ENCODE assay signal across 12 mouse cellular contexts in the genomic region with DNA sequence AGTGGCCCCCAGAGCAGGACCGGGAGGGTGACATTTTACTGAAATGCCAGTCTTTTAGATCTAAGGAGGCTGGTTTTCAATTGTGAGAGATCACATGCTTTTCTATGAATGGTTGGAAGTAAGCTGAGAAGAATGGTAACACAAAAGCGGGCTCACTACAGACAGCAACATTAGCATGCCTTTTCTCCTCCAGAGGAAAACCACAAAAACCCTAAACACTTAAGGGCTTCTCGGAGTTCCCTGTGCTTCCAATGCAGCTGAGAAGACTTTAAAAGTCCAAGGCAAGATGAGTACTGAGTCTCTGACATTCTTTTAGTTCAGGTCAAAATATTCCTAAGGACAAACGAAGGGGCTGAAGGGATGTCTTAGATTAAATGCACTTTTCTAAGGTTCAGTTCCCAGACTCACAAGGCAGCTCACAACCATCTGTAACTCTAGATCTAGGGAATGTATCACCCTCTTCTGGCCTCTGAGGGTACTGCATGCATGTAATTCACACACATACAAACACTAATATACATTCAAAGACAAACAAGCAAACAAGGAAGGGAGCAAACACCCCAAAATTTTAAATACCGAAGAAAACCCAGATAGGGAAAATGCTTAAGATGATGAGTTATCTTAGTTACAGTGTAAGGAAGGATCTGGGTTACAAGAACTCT. TPM values are rescaled to one million over a fixed set of nuclear protein-coding genes. Genes with fewer than 3 reads are reported as not detected.
DNase-seq lines count a peak whose midpoint lies in the region; ATAC-seq and TF ChIP-seq lines count a peak whose summit lies in the region.
"Had no signal": no experiment of that assay in that cellular context is flagged by ENCODE, and none has a peak within 500 bp of the region (broad histone marks: within the 10 kb centered on the region; RNA-seq: fewer than 3 reads in every experiment).

No protein-coding gene starts in this region.

- peak; percentile 65 for TF ChIP-seq CTCF in lung, postnatal 0 days (IDR thresholded peaks at IDR 0.05)
- peak; percentile 11; the same call in 1 of the 2 replicates for TF ChIP-seq CTCF in cortical plate, adult 2 months (IDR thresholded peaks at IDR 0.05; ENCODE audit: extremely low read depth, insufficient read depth, low read length)

- TF ChIP-seq POLR2A in cortical plate, adult 2 months (IDR thresholded peaks at IDR 0.05; ENCODE audit: extremely low read depth, insufficient read depth, low read length): no peak

- no peak for ATAC-seq in forebrain, embryonic 12.5 days (ENCODE audit: low FRiP score)
- no peak for ATAC-seq in forebrain, embryonic 16.5 days
- no peak for ATAC-seq in lung, postnatal 0 days
- no peak for ATAC-seq in cerebellum, adult (ENCODE audit: insufficient number of reproducible peaks, low FRiP score, low TSS enrichment)
- ATAC-seq: forebrain, embryonic 15.5 days had no signal

- no peak overlapping the region for H3K9ac ChIP-seq in forebrain, embryonic 12.5 days
- no peak overlapping the region for H3K9ac ChIP-seq in forebrain, embryonic 16.5 days (replicated peaks; ENCODE audit: low read depth, low read length)
- H3K9ac ChIP-seq in lung, postnatal 0 days (replicated peaks; ENCODE audit: low read depth): no peak overlapping the region
- H3K9ac ChIP-seq: forebrain, embryonic 15.5 days; lung, embryonic 15.5 days had no signal

- H3K4me2 ChIP-seq in forebrain, embryonic 12.5 days: no peak overlapping the region
- H3K4me2 ChIP-seq in forebrain, embryonic 16.5 days (ENCODE audit: low read length): no peak overlapping the region
- no peak overlapping the region for H3K4me2 ChIP-seq in lung, postnatal 0 days (replicated peaks; ENCODE audit: low read depth, low read length)
- H3K4me2 ChIP-seq: forebrain, embryonic 15.5 days; lung, embryonic 15.5 days had no signal

- TF ChIP-seq EP300 in lung, postnatal 0 days (IDR thresholded peaks at IDR 0.05): no peak

- H3K4me1 ChIP-seq in forebrain, embryonic 12.5 days: peaks cover 4% of the 10 kb centered on the region
- no peaks in the 10 kb centered on the region for H3K4me1 ChIP-seq in forebrain, embryonic 16.5 days (replicated peaks; ENCODE audit: control insufficient read depth, insufficient read depth, low read length)
- no peaks in the 10 kb centered on the region for H3K4me1 ChIP-seq in lung, postnatal 0 days (ENCODE audit: insufficient read depth, low read depth, low read length)
- H3K4me1 ChIP-seq in cortical plate, adult 2 months (ENCODE audit: control insufficient read depth, insufficient read depth, low read length): peaks cover 2% of the 10 kb centered on the region
- H3K4me1 ChIP-seq: forebrain, embryonic 15.5 days; lung, embryonic 15.5 days had no signal

- H3K36me3 ChIP-seq in forebrain, embryonic 12.5 days (replicated peaks): peaks cover 62% of the 10 kb centered on the region
- H3K36me3 ChIP-seq in forebrain, embryonic 16.5 days (ENCODE audit: control insufficient read depth, insufficient read depth): peaks cover 31% of the 10 kb centered on the region
- H3K36me3 ChIP-seq in lung, postnatal 0 days (ENCODE audit: insufficient read depth, low read length): no peaks in the 10 kb centered on the region

- no peak overlapping the region for H3K4me3 ChIP-seq in forebrain, embryonic 12.5 days (replicated peaks)
- H3K4me3 ChIP-seq in forebrain, embryonic 16.5 days (replicated peaks; ENCODE audit: low read length): no peak overlapping the region
- no peak overlapping the region for H3K4me3 ChIP-seq in lung, postnatal 0 days (ENCODE audit: low read depth, low read length)
- no peak overlapping the region for H3K4me3 ChIP-seq in cortical plate, adult 2 months (ENCODE audit: insufficient read depth, low read length)
- H3K4me3 ChIP-seq: forebrain, embryonic 15.5 days; lung, embryonic 15.5 days had no signal

- H3K27ac ChIP-seq in forebrain, embryonic 12.5 days: 0 out of 2 replicates have a peak overlapping the region, but pooled peaks have one; percentile 5
- no peak overlapping the region for H3K27ac ChIP-seq in forebrain, embryonic 16.5 days (ENCODE audit: low read length)
- H3K27ac ChIP-seq in lung, postnatal 0 days (ENCODE audit: low read length): no peak overlapping the region
- no peak overlapping the region for H3K27ac ChIP-seq in cortical plate, adult 2 months (ENCODE audit: insufficient read depth, low read length)
- H3K27ac ChIP-seq: forebrain, embryonic 15.5 days; lung, embryonic 15.5 days had no signal

- H3K27me3 ChIP-seq in forebrain, embryonic 12.5 days: no peaks in the 10 kb centered on the region
- H3K27me3 ChIP-seq in forebrain, embryonic 16.5 days (replicated peaks; ENCODE audit: control insufficient read depth, insufficient read depth, low read length): no peaks in the 10 kb centered on the region
- no peaks in the 10 kb centered on the region for H3K27me3 ChIP-seq in lung, postnatal 0 days (replicated peaks; ENCODE audit: insufficient read depth, low read length)
- H3K27me3 ChIP-seq: forebrain, embryonic 15.5 days; lung, embryonic 15.5 days had no signal

- WGBS in forebrain, embryonic 12.5 days: 64% methylated on average over 5 of the region's 5 CpGs
- WGBS in forebrain, embryonic 16.5 days: 66% methylated on average over 5 of the region's 5 CpGs
- 90% methylated on average over 5 of the region's 5 CpGs for WGBS in lung, postnatal 0 days

- H3K9me3 ChIP-seq in forebrain, embryonic 12.5 days: no peaks in the 10 kb centered on the region
- no peaks in the 10 kb centered on the region for H3K9me3 ChIP-seq in forebrain, embryonic 16.5 days (ENCODE audit: control insufficient read depth, low read length)
- H3K9me3 ChIP-seq in lung, postnatal 0 days (ENCODE audit: low read length): no peaks in the 10 kb centered on the region
- H3K9me3 ChIP-seq: forebrain, embryonic 15.5 days; lung, embryonic 15.5 days had no signal

- DNase-seq in lung, postnatal 0 days (ENCODE audit: low spot score): no peak
- DNase-seq in lung, postnatal 4 days: no peak
- peak; percentile 26 for DNase-seq in retina, postnatal 1 day
- no peak for DNase-seq in spleen, postnatal 14 days (ENCODE audit: low spot score in 2 of 2)
- DNase-seq: heart, postnatal 4 days; layer of hippocampus, adult 9-11 months had no signal

RNA-seq across cellular contexts. Expression of gene C130074G19Rik, which starts 35.3 kb away (rescaled TPM):
- polyA plus RNA-seq in forebrain, embryonic 12.5 days (2016; fragmentation: Nextera tagmentation; extraction: Ambion mirVana): 0.74 and 0.91 TPM in 2 replicates
- 0.92 and 1.3 TPM in 2 replicates for polyA plus RNA-seq in forebrain, embryonic 16.5 days (2015; fragmentation: Nextera tagmentation; extraction: Ambion mirVana)
- polyA plus RNA-seq in lung, postnatal 0 days (2015; fragmentation: Nextera tagmentation; extraction: Ambion mirVana): 4.0 and 4.6 TPM in 2 replicates
- polyA plus RNA-seq in cortical plate, adult 2 months (2012; rRNA removed): 35.9 and 42.1 TPM in 2 replicates
